Mouse (Mus musculus): ENCODE results near the gene Aicda. TPM values are rescaled to one million over a fixed set of nuclear protein-coding genes. Genes with fewer than 3 reads are reported as not detected.

The Aicda gene
- polyA plus RNA-seq, 1 experiment from 2014 or later = 0.13 TPM

GRCm38 (mm10) chr6:122602992-122603322 is 49.4 kb downstream of the Aicda start:
- H3K9me3 ChIP-seq = no peaks in the 10 kb centered on the region
- peak overlapping the region; percentile 70 for H3K4me2 ChIP-seq
- no peak for ATAC-seq (ENCODE audit: insufficient read depth, low FRiP score, low read depth)
- H3K4me1 ChIP-seq = no peaks in the 10 kb centered on the region
- peak overlapping the region; percentile 84 for H3K27ac ChIP-seq
- H3K9ac ChIP-seq = no peak overlapping the region
- no peaks in the 10 kb centered on the region for H3K36me3 ChIP-seq
- peak overlapping the region; percentile 47 for H3K4me3 ChIP-seq (replicated peaks)
- 11% methylated on average over 1 of the region's 1 CpGs for WGBS
- H3K27me3 ChIP-seq (replicated peaks) = no peaks in the 10 kb centered on the region

GRCm38 (mm10) chr6:122604260-122604659 is 50.7 kb downstream of the Aicda start:
- Histone ChIP-seq H3K4me3 (replicated peaks) (no peak overlapping the region), H3K4me2 (no peak overlapping the region), H3K27ac (no peak overlapping the region), H3K4me1 (no peaks in the 10 kb centered on the region), H3K9ac (no peak overlapping the region), H3K9me3 (no peaks in the 10 kb centered on the region), H3K36me3 (no peaks in the 10 kb centered on the region), H3K27me3 (replicated peaks) (no peaks in the 10 kb centered on the region)
- ATAC-seq (ENCODE audit: insufficient read depth, low FRiP score, low read depth) = no peak

DNA sequence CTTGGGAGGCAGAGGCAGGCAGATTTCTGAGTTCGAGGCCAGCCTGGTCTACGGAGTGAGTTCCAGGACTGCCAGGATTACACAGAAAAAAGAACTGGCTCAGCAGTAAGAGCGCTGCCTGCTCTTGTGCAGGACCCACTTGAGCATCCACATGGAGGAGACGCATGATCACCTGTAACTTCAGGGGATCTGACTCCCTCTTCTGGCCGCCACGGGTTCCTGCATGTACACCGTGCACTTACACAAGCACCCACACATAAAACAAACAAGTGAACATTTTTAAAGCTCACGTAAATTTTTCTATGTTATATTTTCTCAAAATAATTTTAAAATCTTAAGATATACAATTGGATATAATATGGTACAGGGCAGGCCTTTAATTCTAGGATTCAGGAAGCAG is 51.9 kb downstream of the Aicda start:
- 89% methylated on average over 8 of the region's 8 CpGs for WGBS
- H3K4me1 ChIP-seq = no peaks in the 10 kb centered on the region
- H3K9me3 ChIP-seq = no peaks in the 10 kb centered on the region
- H3K4me3 ChIP-seq (replicated peaks) = no peak overlapping the region
- H3K27me3 ChIP-seq (replicated peaks) = no peaks in the 10 kb centered on the region
- no peak for ATAC-seq (ENCODE audit: insufficient read depth, low FRiP score, low read depth)
- no peak overlapping the region for H3K27ac ChIP-seq
- H3K9ac ChIP-seq = no peak overlapping the region
- no peak overlapping the region for H3K4me2 ChIP-seq
- H3K36me3 ChIP-seq = no peaks in the 10 kb centered on the region

DNA sequence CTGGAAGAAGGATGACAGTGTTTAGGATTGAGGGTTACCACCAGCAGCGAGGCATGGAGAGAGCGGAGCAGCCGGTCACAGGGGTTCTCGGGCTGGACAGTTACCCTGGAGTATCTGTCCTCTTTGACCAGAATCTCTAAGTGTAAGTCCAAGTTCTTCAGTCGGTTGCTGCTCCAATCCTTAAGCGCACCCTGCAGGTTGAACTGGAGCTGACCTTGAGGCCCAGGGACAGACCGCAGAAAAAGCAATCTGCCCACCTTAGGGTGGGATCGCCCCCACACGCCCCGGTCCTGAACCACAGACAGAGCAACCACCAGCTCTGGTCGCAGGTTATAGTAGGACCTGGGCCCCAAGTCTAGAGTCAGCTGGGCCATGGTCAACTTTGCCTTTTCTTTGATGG is 53.1 kb downstream of the Aicda start:
- no peaks in the 10 kb centered on the region for H3K36me3 ChIP-seq
- H3K27me3 ChIP-seq (replicated peaks) = no peaks in the 10 kb centered on the region
- ATAC-seq (ENCODE audit: insufficient read depth, low FRiP score, low read depth) = no peak
- WGBS = 93% methylated on average over 11 of the region's 11 CpGs
- no peaks in the 10 kb centered on the region for H3K9me3 ChIP-seq
- no peaks in the 10 kb centered on the region for H3K4me1 ChIP-seq
- no peak overlapping the region for H3K4me3 ChIP-seq (replicated peaks)
- H3K4me2 ChIP-seq = no peak overlapping the region
- no peak overlapping the region for H3K9ac ChIP-seq
- no peak overlapping the region for H3K27ac ChIP-seq

DNA sequence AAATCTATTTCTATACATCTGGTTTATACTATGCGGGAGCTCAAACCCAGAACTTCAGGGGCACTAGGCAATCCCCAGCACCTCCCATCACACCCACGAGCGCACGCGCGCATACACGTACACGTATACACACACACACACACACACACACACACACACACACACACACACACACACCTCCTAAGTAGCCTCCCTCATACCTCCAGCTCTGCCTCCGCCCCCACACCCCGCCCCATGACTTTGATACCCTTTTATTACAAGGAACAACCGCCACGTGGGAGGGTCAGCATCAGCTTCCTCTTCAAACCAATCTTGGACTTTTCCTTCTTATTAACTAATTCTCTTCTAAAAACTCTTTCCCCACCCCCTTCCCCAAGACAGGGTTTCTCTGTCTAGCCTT is 54.1 kb downstream of the Aicda start:
- Histone ChIP-seq H3K4me2 (no peak overlapping the region), H3K27me3 (replicated peaks) (no peaks in the 10 kb centered on the region), H3K27ac (no peak overlapping the region), H3K9me3 (no peaks in the 10 kb centered on the region), H3K36me3 (no peaks in the 10 kb centered on the region), H3K9ac (no peak overlapping the region), H3K4me3 (replicated peaks) (no peak overlapping the region), H3K4me1 (no peaks in the 10 kb centered on the region)
- WGBS = 88% methylated on average over 12 of the region's 12 CpGs
- ATAC-seq (ENCODE audit: insufficient read depth, low FRiP score, low read depth) = no peak

GRCm38 (mm10) chr6:122608434-122609376 is 55.1 kb downstream of the Aicda start:
- H3K9ac ChIP-seq = no peak overlapping the region
- H3K9me3 ChIP-seq = no peaks in the 10 kb centered on the region
- H3K4me3 ChIP-seq (replicated peaks) = no peak overlapping the region
- ATAC-seq (ENCODE audit: insufficient read depth, low FRiP score, low read depth) = no peak
- no peaks in the 10 kb centered on the region for H3K27me3 ChIP-seq (replicated peaks)
- no peaks in the 10 kb centered on the region for H3K4me1 ChIP-seq
- no peak overlapping the region for H3K4me2 ChIP-seq
- WGBS = 77% methylated on average over 10 of the region's 10 CpGs
- no peak overlapping the region for H3K27ac ChIP-seq
- no peaks in the 10 kb centered on the region for H3K36me3 ChIP-seq

GRCm38 (mm10) chr6:122609377-122609728 is 55.8 kb downstream of the Aicda start:
- H3K36me3 ChIP-seq = no peaks in the 10 kb centered on the region
- no peaks in the 10 kb centered on the region for H3K4me1 ChIP-seq
- H3K9ac ChIP-seq = no peak overlapping the region
- H3K4me3 ChIP-seq (replicated peaks) = no peak overlapping the region
- WGBS = 54% methylated on average over 9 of the region's 9 CpGs
- no peak overlapping the region for H3K4me2 ChIP-seq
- no peak for ATAC-seq (ENCODE audit: insufficient read depth, low FRiP score, low read depth)
- no peaks in the 10 kb centered on the region for H3K9me3 ChIP-seq
- H3K27me3 ChIP-seq (replicated peaks) = no peaks in the 10 kb centered on the region
- H3K27ac ChIP-seq = no peak overlapping the region

DNA sequence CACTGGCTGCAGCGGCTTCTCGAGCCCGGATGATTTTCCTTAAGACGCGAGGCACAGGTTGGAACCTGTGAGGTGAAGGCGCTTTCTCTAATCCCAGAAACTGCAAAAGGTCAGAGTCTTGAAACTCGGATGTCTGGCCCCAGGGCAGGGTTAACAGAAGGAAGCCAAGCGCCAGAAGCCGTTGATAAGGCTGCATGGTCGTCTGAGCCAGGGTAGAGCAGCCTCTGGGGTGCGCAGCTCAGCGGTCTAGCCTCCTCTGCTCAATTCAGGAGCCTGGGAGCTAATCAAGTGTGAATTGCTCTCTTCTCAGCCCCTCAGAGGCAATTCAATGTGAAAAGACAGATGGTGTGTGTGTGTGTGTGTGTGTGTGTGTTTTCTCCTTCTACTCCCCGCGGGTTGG is 56.2 kb downstream of the Aicda start, which contains the start of gene Gdf3:
Gene Gdf3, minus strand, starts transcription at position 317 of the 400 bp plus-strand sequence.
- no peak within 1 kb of the TSS for H3K27ac ChIP-seq
- ATAC-seq (ENCODE audit: insufficient read depth, low FRiP score, low read depth) = no peak
- H3K4me2 ChIP-seq = no peak within 1 kb of the TSS
- no peaks in the 10 kb centered on the region for H3K27me3 ChIP-seq (replicated peaks)
- H3K36me3 ChIP-seq = no peaks in the 10 kb centered on the region
- no peak within 1 kb of the TSS for H3K9ac ChIP-seq
- H3K4me1 ChIP-seq = no peaks in the 10 kb centered on the region
- H3K4me3 ChIP-seq (replicated peaks) = no peak within 1 kb of the TSS
- no peaks in the 10 kb centered on the region for H3K9me3 ChIP-seq
- 37% methylated on average over 14 of the region's 14 CpGs for WGBS

DNA sequence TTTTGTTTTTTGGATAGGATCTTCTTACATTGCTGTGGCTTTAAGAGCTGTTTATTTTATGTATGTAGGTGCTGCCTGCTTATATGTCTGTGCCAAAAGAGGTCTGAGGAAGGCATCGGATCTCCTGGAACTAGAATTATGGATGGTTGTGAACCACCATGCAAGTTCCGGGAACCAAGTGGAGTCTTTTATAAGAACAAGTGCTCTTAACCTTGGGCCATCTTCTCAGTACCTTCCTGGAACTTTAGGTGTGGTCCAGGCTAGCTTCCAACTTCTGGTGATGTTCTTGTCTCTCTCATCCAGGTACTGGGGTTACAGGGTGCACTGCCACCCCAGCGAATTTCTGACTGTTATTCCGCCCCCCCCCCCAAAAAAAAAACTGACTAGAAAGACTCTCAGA is 58.8 kb downstream of the Aicda start:
- WGBS = 87% methylated on average over 4 of the region's 4 CpGs
- no peaks in the 10 kb centered on the region for H3K4me1 ChIP-seq
- H3K9me3 ChIP-seq = no peaks in the 10 kb centered on the region
- no peak for ATAC-seq (ENCODE audit: insufficient read depth, low FRiP score, low read depth)
- no peak overlapping the region for H3K9ac ChIP-seq
- no peak overlapping the region for H3K4me3 ChIP-seq (replicated peaks)
- H3K27ac ChIP-seq = no peak overlapping the region
- H3K27me3 ChIP-seq (replicated peaks) = no peaks in the 10 kb centered on the region
- no peak overlapping the region for H3K4me2 ChIP-seq
- no peaks in the 10 kb centered on the region for H3K36me3 ChIP-seq

Other genes starting within 250 kb of the Aicda start
- 120 and 121 TPM in 2 replicates for gene M6pr, start 245.1 kb upstream of the Aicda start, polyA plus RNA-seq (2015; fragmentation: Nextera tagmentation; extraction: Ambion mirVana)
- gene Phc1, start 213.2 kb upstream of the Aicda start, polyA plus RNA-seq (2015; fragmentation: Nextera tagmentation; extraction: Ambion mirVana) = 12.8 and 13.2 TPM in 2 replicates
- gene Rimklb, start 55.0 kb upstream of the Aicda start, polyA plus RNA-seq (2015; fragmentation: Nextera tagmentation; extraction: Ambion mirVana) = 8.4 and 11.0 TPM in 2 replicates
- gene Mfap5, start 48.0 kb upstream of the Aicda start, polyA plus RNA-seq (2015; fragmentation: Nextera tagmentation; extraction: Ambion mirVana) = 41.8 and 50.3 TPM in 2 replicates
- gene Apobec1, start 48.6 kb downstream of the Aicda start, polyA plus RNA-seq (2015; fragmentation: Nextera tagmentation; extraction: Ambion mirVana) = 4.5 and 5.0 TPM in 2 replicates
- 0.22 and 0.27 TPM in 2 replicates for gene Gdf3, start 56.3 kb downstream of the Aicda start, polyA plus RNA-seq (2015; fragmentation: Nextera tagmentation; extraction: Ambion mirVana)
- gene Dppa3, start 72.6 kb downstream of the Aicda start, polyA plus RNA-seq (2015; fragmentation: Nextera tagmentation; extraction: Ambion mirVana) = not detected in 2 replicates
- 0.08 and 0.46 TPM in 2 replicates for gene Nanog, start 153.7 kb downstream of the Aicda start, polyA plus RNA-seq (2015; fragmentation: Nextera tagmentation; extraction: Ambion mirVana)
- gene Slc2a3, start 247.8 kb downstream of the Aicda start, polyA plus RNA-seq (2015; fragmentation: Nextera tagmentation; extraction: Ambion mirVana) = 11.0 and 11.9 TPM in 2 replicates